Mouse (Mus musculus) layer of hippocampus, adult 6 months (tissue): Measurements from ENCODE around the gene Zdhhc20. TPM values are rescaled to one million over a fixed set of nuclear protein-coding genes. Genes with fewer than 3 reads are reported as not detected.

Experiments
- long read RNA-seq, 2 experiments: library from polyadenylated mRNA; unstranded; transcript quantifications; one replicate each; pipeline ENCODE4 v2.0.0; 2019 to 2020
- microRNA-seq: library from miRNA; unstranded; fragments of <30 nt; microRNA quantifications from one replicate; pipeline ENCODE4 v1.2.0, GENCODE M21; 2020
- polyA plus RNA-seq: library from polyadenylated mRNA; unstranded; fragments of <200 nt; fragmentation: Nextera tagmentation; gene quantifications from 2 replicates; pipeline ENCODE4 v1.2.3, GENCODE M21; 2021

Zdhhc20 gene
- polyA plus RNA-seq = 23.7 and 25.3 TPM in 2 replicates
- long read RNA-seq, experiment 1, full-length matches to known transcripts = 22 of 67 reads
- long read RNA-seq, experiment 1, partial matches to known transcripts = 10 of 67 reads
- long read RNA-seq, experiment 1, other reads (novel, unspliced or antisense) = 35 of 67 reads
- long read RNA-seq, experiment 2, full-length matches to known transcripts = 126 of 281 reads
- long read RNA-seq, experiment 2, partial matches to known transcripts = 6 of 281 reads
- long read RNA-seq, experiment 2, other reads (novel, unspliced or antisense) = 149 of 281 reads

GRCm38 (mm10) chr14:57890011-57890842 lies at the start of gene Zdhhc20:
Zdhhc20 (minus strand) TSS chr14:57890276.

GRCm38 (mm10) chr14:57825788-57826751 lies 64.0 kb downstream of the Zdhhc20 start, which contains the start of the genes Ska3 and Mrpl57:
Ska3 (minus strand) TSS chr14:57826185.
Mrpl57 (plus strand) TSS chr14:57826234.

GRCm38 (mm10) chr14:57797991-57798931 lies 91.8 kb downstream of the Zdhhc20 start, which contains the start of gene Sap18:
Sap18 (plus strand) TSS chr14:57798180.

Small RNA genes lying within 50 kb of the gene (microRNA-seq; reads per million reads assigned to microRNA genes)
- 4.1 reads per million, percentile 15 among the genes with 10 or more reads in this experiment for gene Mir3077

Other genes with a start within 250 kb of the Zdhhc20 start
- gene Xpo4, start 224.8 kb downstream of the Zdhhc20 start, polyA plus RNA-seq = 1.1 and 1.6 TPM in 2 replicates
- 3.0 and 5.9 TPM in 2 replicates for gene Gm49361, start 144.2 kb downstream of the Zdhhc20 start, polyA plus RNA-seq
- gene Lats2, start 131.9 kb downstream of the Zdhhc20 start, polyA plus RNA-seq = 20.0 TPM in 2 replicates
- 197 TPM in 2 replicates for gene Sap18, start 92.1 kb downstream of the Zdhhc20 start, polyA plus RNA-seq
- gene Ska3, start 64.1 kb downstream of the Zdhhc20 start, polyA plus RNA-seq = 0.36 and 0.74 TPM in 2 replicates
- gene Mrpl57, start 64.0 kb downstream of the Zdhhc20 start, polyA plus RNA-seq = 161 and 178 TPM in 2 replicates
- gene Micu2, start 109.0 kb upstream of the Zdhhc20 start, polyA plus RNA-seq = 10.0 and 12.7 TPM in 2 replicates
- gene Fgf9, start 180.3 kb upstream of the Zdhhc20 start, polyA plus RNA-seq = 15.2 and 16.5 TPM in 2 replicates